Mouse (Mus musculus) kidney, adult 2 months (tissue): Measurements from ENCODE around the gene Alk. TPM values are rescaled to one million over a fixed set of nuclear protein-coding genes. Genes with fewer than 3 reads are reported as not detected.
A peak's percentile ranks its signal among the peaks of the same experiment; 100 is the strongest.

Experiments used
- DNase-seq: peaks from one replicate; pipeline ENCODE4 v3.0.0; 2021
- H3K27ac ChIP-seq: fragments of 200-500 bp; 2 replicates; pipeline ENCODE4 v1.5.1; 2012; ENCODE audit warnings: low read depth, low read length, control low read depth, inconsistent platforms; ENCODE audit not compliant: insufficient read depth
- H3K27me3 ChIP-seq: fragments of 200-500 bp; replicated peaks from 2 replicates; pipeline ENCODE4 v1.6.1; 2012; ENCODE audit warnings: mild to moderate bottlenecking, moderate library complexity, low read length, inconsistent platforms; ENCODE audit not compliant: control insufficient read depth, insufficient read depth
- H3K36me3 ChIP-seq: fragments of 200-500 bp; 2 replicates; pipeline ENCODE4 v1.6.1; 2012; ENCODE audit warnings: mild to moderate bottlenecking, moderate library complexity, low read length, inconsistent platforms; ENCODE audit not compliant: control insufficient read depth, insufficient read depth
- H3K4me1 ChIP-seq: fragments of 200-500 bp; 2 replicates; pipeline ENCODE4 v1.6.1; 2011; ENCODE audit warnings: low read length; ENCODE audit not compliant: control insufficient read depth, insufficient read depth
- H3K4me3 ChIP-seq: fragments of 200-500 bp; 2 replicates; pipeline ENCODE4 v1.5.1; 2011; ENCODE audit warnings: mild to moderate bottlenecking, low read depth, low read length, control low read depth; ENCODE audit not compliant: insufficient read depth
- CTCF ChIP-seq: fragments of 200-500 bp; conservative IDR thresholded peaks from 2 replicates; pipeline ENCODE4 v1.5.1; 2011; ENCODE audit warnings: low read depth, mild to moderate bottlenecking, control low read depth, low read length, moderate library complexity, mixed read lengths; ENCODE audit not compliant: insufficient read depth, insufficient read length
- POLR2A ChIP-seq: fragments of 200-500 bp; IDR thresholded peaks from one replicate; pipeline ENCODE4 v1.6.1; 2011; ENCODE audit warnings: low read depth, low read length, control low read depth
- WGBS: fragments of 180-500 bp; shearing (Covaris S2); methylation state at CpG from one replicate; pipeline ENCODE4 v1.1.7; 2018; 5-methylcytosine and 5-hydroxymethylcytosine counted together
- polyA plus RNA-seq: library from polyadenylated mRNA; depleted of rRNA; stranded (reverse); fragments of >200 nt; gene quantifications from 2 replicates; pipeline ENCODE4 v1.2.3, GENCODE M21; 2012

The Alk gene
- polyA plus RNA-seq, 1 experiment = 0.03 TPM

DNA sequence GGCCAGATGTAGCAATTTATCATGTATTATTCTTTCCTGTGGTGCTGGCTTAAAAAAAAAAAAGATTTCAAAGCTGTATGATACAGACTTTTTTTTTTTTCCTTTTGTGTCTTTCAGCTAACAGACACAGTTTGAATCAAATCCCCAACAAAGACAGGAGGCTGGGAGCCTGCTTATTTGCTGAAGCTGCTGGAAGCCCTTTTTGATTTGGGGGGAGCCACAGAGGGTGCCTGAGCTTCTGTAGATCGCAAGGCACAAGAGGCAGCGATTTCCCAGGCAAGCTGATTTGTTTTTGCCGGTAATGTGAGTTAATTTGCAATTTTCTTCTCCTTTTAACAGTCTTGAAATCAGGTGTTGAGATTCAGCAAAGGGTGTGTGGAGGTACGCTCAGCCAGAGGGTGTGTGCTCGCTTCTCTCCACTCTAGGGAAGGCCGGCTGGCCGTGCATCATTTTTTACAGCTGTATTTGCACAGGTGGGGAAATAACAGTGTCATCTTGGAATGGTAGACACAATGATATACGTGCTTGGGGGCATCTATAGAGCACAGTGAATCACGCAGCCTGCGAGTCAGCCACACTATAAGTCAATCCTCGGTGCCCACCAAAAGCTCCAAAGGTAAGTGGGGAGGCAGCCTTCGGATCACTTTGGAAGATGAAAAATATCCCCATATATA, 489.0 kb downstream of the Alk start:
- no peaks in the 10 kb centered on the region for H3K36me3 ChIP-seq
- no peak for TF ChIP-seq POLR2A
- no peak for TF ChIP-seq CTCF
- H3K27ac ChIP-seq = no peak overlapping the region
- no peak for DNase-seq
- H3K4me1 ChIP-seq = no peaks in the 10 kb centered on the region
- H3K27me3 ChIP-seq = no peaks in the 10 kb centered on the region
- WGBS = 60% methylated on average over 12 of the region's 12 CpGs
- H3K4me3 ChIP-seq = no peak overlapping the region

- Histone ChIP-seq H3K4me1 (no peaks in the 10 kb centered on the region), H3K4me3 (no peak overlapping the region), H3K27ac (no peak overlapping the region), H3K27me3 (no peaks in the 10 kb centered on the region), H3K36me3 (no peaks in the 10 kb centered on the region)
- no peak for DNase-seq
- no peak for TF ChIP-seq POLR2A
These were observed 492.4 kb downstream of the Alk start for GRCm38 (mm10) chr17:72112004-72112403.

- Histone ChIP-seq H3K27ac (no peak overlapping the region), H3K27me3 (no peaks in the 10 kb centered on the region), H3K4me1 (no peaks in the 10 kb centered on the region), H3K36me3 (no peaks in the 10 kb centered on the region), H3K4me3 (no peak overlapping the region)
- TF ChIP-seq POLR2A (no peak), CTCF (no peak)
- WGBS = 91% methylated on average over 4 of the region's 4 CpGs
- DNase-seq = no peak
These were observed 492.9 kb downstream of the Alk start for GRCm38 (mm10) chr17:72111528-72111927.

DNA sequence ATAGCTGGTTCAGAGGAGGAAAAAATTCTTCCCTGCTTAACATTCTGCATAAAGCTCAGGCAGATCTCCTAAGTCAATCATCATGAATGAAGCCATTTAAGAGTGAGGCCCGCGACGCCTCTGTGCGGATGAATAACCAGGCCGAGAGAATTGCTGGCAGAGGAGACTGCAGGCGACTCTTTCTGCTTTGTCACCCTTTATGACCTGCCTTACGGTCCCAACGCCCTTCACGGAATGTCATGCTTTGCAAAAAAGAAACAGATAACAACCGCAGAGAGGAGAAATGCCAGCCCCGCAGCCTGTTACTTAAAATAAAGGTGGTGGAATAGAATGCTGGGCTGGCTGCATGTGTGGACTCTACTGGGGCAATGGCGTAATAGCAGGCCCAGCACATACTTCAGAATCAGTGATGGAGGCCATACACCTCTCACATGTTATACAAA, 517.1 kb downstream of the Alk start:
- no peaks in the 10 kb centered on the region for H3K27me3 ChIP-seq
- no peak for TF ChIP-seq POLR2A
- 63% methylated on average over 12 of the region's 12 CpGs for WGBS
- no peak overlapping the region for H3K4me3 ChIP-seq
- no peaks in the 10 kb centered on the region for H3K36me3 ChIP-seq
- no peaks in the 10 kb centered on the region for H3K4me1 ChIP-seq
- peak; percentile 2 for DNase-seq
- H3K27ac ChIP-seq = no peak overlapping the region

DNA sequence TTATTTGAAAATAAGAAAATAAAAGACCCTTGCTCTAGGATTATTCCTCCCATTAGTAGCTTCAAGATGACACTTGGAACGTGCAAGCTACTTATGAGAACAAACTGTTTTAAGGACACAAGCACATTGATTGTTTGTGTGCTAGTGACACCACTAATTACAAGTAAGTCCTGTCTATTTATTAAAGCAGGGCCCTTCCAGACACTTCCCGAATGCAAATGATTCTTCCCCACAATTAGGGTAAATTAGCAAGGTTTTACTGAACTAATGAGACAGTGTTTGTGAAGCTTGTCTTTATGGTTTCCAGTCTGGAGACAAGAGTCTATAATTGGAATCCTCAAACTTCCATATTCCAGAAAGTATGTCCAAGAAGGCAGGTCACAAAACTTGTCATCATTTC, 523.0 kb downstream of the Alk start:
- no peak overlapping the region for H3K27ac ChIP-seq
- H3K27me3 ChIP-seq = no peaks in the 10 kb centered on the region; the same call in 1 of the 2 replicates
- H3K36me3 ChIP-seq = no peaks in the 10 kb centered on the region
- DNase-seq = no peak
- H3K4me1 ChIP-seq = no peaks in the 10 kb centered on the region
- no peak overlapping the region for H3K4me3 ChIP-seq
- no peak for TF ChIP-seq POLR2A
- no peak for TF ChIP-seq CTCF
- WGBS = 75% methylated on average over 2 of the region's 2 CpGs

DNA sequence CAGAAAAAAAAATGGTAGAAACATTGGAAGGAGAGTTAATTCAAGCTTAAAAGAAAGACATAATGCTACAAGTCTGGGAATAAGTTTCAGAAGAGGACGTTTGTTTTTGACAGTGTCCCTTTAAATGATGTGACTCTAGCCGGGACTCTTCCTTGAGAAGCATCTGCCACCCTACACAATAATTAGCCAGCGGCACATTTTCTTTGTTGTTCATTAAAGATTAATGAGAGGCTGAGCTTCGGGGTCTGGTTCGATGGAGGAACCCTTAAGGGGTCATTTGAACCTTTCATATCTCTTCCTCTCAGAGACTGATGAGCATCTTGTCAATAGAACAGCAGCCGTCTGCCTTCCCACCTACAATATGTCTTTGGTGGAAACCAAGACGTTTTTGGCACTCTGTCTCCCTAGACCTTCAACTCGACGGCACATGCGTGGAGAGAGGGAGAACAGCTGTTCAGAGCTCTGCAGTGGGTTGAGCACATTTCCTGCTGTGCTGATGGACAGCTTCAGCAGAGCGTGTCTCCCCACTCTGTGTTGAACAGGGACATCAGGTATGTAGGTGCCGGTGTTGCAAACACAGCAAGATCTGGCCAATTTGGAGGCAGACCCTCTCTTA, 528.0 kb downstream of the Alk start:
- WGBS = 21% methylated on average over 12 of the region's 12 CpGs
- no peak for DNase-seq
- Histone ChIP-seq H3K4me3 (no peak overlapping the region), H3K36me3 (no peaks in the 10 kb centered on the region), H3K27ac (no peak overlapping the region), H3K4me1 (no peaks in the 10 kb centered on the region), H3K27me3 (no peaks in the 10 kb centered on the region; the same call in 1 of the 2 replicates)
- TF ChIP-seq CTCF (no peak), POLR2A (no peak)

GRCm38 (mm10) chr17:72071871-72072270, 532.6 kb downstream of the Alk start:
- Histone ChIP-seq H3K36me3 (no peaks in the 10 kb centered on the region), H3K4me1 (no peaks in the 10 kb centered on the region), H3K4me3 (no peak overlapping the region), H3K27me3 (no peaks in the 10 kb centered on the region), H3K27ac (no peak overlapping the region)
- WGBS = 70% methylated on average over 1 of the region's 1 CpGs
- no peak for TF ChIP-seq POLR2A
- TF ChIP-seq CTCF = no peak
- DNase-seq = no peak

DNA sequence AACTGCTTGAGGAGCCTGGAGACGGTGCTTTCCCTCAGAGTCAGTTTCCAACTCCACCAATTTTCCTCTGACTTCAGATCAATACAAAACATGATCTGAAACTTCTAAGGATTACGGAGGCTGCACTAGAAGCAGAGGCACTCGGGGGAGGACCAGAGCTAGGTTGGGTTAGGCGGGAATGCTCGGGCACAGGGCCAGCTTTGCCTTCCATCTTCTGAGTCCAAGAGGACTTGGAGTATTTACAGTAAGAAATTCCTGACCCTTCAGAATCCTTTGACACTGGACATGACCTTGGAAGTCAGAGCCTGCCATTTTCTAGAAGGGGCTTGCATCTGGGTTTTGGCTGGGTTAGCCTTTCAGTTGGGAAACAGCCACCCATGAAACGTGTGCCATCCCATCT, 536.3 kb downstream of the Alk start:
- TF ChIP-seq POLR2A (no peak), CTCF (no peak)
- Histone ChIP-seq H3K4me1 (no peaks in the 10 kb centered on the region), H3K27ac (no peak overlapping the region), H3K27me3 (no peaks in the 10 kb centered on the region), H3K36me3 (no peaks in the 10 kb centered on the region), H3K4me3 (no peak overlapping the region)
- DNase-seq = no peak
- 62% methylated on average over 6 of the region's 6 CpGs for WGBS
